Mouse (Mus musculus) heart, postnatal 0 days (tissue): ENCODE results near the gene Ephb1. TPM values are rescaled to one million over a fixed set of nuclear protein-coding genes. Genes with fewer than 3 reads are reported as not detected.

ENCODE experiments used
- ATAC-seq: fragments of 200-750 bp; cut with Nextera tagmentation; 2 replicates; pipeline ENCODE4 v1.8.0; 2017; ENCODE audit warnings: low read depth, moderate number of reproducible peaks, moderate library complexity; ENCODE audit not compliant: insufficient read depth
- DNase-seq: peaks from one replicate; pipeline ENCODE4 v3.0.0-alpha.2; 2016; ENCODE audit warnings: low spot score
- H3K27ac ChIP-seq: fragments of 300-500 bp; sonication (generic); 2 replicates; pipeline ENCODE4 v1.5.1; 2014; ENCODE audit warnings: low read depth, mild to moderate bottlenecking
- H3K27me3 ChIP-seq: fragments of 300-500 bp; sonication (generic); 2 replicates; pipeline ENCODE4 v1.6.1; 2014; ENCODE audit warnings: low read length, mixed read lengths; ENCODE audit not compliant: control insufficient read depth, insufficient read depth
- H3K36me3 ChIP-seq: fragments of 300-500 bp; sonication (generic); replicated peaks from 2 replicates; pipeline ENCODE4 v1.6.1; 2014; ENCODE audit warnings: low read length, mixed read lengths; ENCODE audit not compliant: control insufficient read depth, insufficient read depth
- H3K4me1 ChIP-seq: fragments of 300-500 bp; sonication (generic); 2 replicates; pipeline ENCODE4 v1.6.1; 2014; ENCODE audit warnings: antibody characterized with exemption; ENCODE audit not compliant: control insufficient read depth, insufficient read depth
- H3K4me2 ChIP-seq: fragments of 300-500 bp; sonication (generic); 2 replicates; pipeline ENCODE4 v1.6.1; 2014; ENCODE audit warnings: low read depth, mild to moderate bottlenecking, low read length, moderate library complexity
- H3K4me3 ChIP-seq: fragments of 300-500 bp; sonication (generic); 2 replicates; pipeline ENCODE4 v1.5.1; 2014; ENCODE audit warnings: low read depth, low read length
- H3K9ac ChIP-seq: fragments of 300-500 bp; sonication (generic); replicated peaks from 2 replicates; pipeline ENCODE4 v1.6.1; 2014; ENCODE audit warnings: low read depth, low read length, mixed read lengths
- H3K9me3 ChIP-seq: fragments of 300-500 bp; sonication (generic); replicated peaks from 2 replicates; pipeline ENCODE4 v1.6.1; 2016; ENCODE audit warnings: low read length; ENCODE audit not compliant: control insufficient read depth
- CTCF ChIP-seq: IDR thresholded peaks from 2 replicates; pipeline ENCODE4 v1.5.1; 2016; ENCODE audit warnings: antibody characterized with exemption, control low read depth, low read depth
- EP300 ChIP-seq: IDR thresholded peaks from 2 replicates; pipeline ENCODE4 v1.6.1; 2016; ENCODE audit warnings: antibody characterized with exemption, low read depth
- WGBS: fragments of 180-500 bp; shearing (Covaris S2); extraction: QIAGEN DNeasy Blood & Tissue Kit; methylation state at CpG from one replicate; pipeline ENCODE4 v1.1.7; 2014; 5-methylcytosine and 5-hydroxymethylcytosine counted together
- polyA plus RNA-seq: library from polyadenylated mRNA; unstranded; fragments of >200 nt; fragmentation: Nextera tagmentation; extraction: Ambion mirVana; gene quantifications from 2 replicates; pipeline ENCODE4 v1.2.1, GENCODE M21; 2015
- total RNA-seq: library from RNA; depleted of rRNA; stranded (reverse); fragments of >200 nt; gene quantifications from 2 replicates; pipeline ENCODE4 v1.2.3, GENCODE M21; 2014; ENCODE audit warnings: low replicate concordance

The Ephb1 gene
- total and polyA plus RNA-seq, 2 experiments from 2014 or later = 0.96 to 2.1 TPM

DNA sequence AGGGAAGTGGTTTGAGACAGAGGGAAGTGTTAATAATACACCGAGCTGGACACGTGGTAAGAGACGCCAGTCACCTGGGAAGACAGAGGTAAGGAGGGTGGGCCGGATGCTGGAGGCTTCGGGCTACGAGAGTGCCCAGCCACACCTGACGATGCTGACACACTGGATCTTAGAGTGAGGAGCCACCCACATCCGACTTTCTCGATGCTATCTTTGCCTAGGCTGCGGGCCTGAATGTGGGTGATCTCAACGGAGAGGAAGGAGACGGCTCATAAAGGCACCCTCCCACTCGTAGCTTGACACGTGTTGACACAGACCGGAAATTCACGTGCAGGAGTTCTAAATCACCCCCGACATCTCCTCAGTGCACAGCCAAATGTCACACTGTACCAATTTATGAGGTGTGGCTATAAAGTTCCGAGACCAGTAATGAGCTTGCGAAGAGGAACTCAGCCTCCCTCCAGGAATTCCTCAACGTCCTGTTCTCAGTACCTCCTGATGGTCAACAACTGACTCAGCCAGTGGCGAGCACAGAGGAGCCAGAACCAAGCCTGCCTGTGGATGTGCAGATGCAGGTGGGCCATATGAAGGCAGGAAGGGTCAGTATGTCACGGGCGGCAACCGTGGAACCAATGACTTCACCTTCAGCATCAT lies 268.3 kb downstream of the Ephb1 start:
- no peaks in the 10 kb centered on the region for H3K9me3 ChIP-seq
- 69% methylated on average over 24 of the region's 24 CpGs for WGBS
- no peak for ATAC-seq
- no peaks in the 10 kb centered on the region for H3K4me1 ChIP-seq
- no peak for TF ChIP-seq EP300
- TF ChIP-seq CTCF = no peak
- no peak overlapping the region for H3K4me2 ChIP-seq
- DNase-seq = no peak
- no peak overlapping the region for H3K27ac ChIP-seq
- H3K36me3 ChIP-seq = no peaks in the 10 kb centered on the region
- H3K9ac ChIP-seq = no peak overlapping the region
- H3K4me3 ChIP-seq = no peak overlapping the region
- H3K27me3 ChIP-seq = no peaks in the 10 kb centered on the region

DNA sequence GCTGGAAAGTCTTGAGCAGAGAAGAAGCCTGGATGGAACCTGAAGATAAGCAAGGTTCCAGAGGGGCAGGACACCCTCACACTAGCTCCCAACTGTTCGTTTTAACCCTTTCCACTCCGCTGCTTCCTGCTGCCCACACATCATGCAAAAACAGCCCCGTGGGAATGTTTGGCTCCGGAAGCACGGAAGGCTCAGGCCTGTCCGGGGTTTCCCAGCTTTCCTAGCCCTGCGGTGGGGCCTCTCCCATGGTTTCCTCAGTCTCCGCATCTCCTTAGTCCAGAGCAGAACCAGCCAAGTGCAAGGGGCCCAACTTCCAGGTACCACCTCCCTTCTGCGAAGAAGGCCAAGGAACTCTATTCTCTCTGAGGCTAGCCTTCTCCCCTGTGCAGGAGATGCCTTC lies 269.0 kb downstream of the Ephb1 start:
- DNase-seq (no peak), ATAC-seq (no peak)
- no peak overlapping the region for H3K4me2 ChIP-seq
- no peaks in the 10 kb centered on the region for H3K9me3 ChIP-seq
- no peak overlapping the region for H3K4me3 ChIP-seq
- no peak overlapping the region for H3K27ac ChIP-seq
- 82% methylated on average over 9 of the region's 9 CpGs for whole genome bisulfite sequencing
- no peak for TF ChIP-seq CTCF
- no peak for TF ChIP-seq EP300
- no peaks in the 10 kb centered on the region for H3K4me1 ChIP-seq
- H3K36me3 ChIP-seq = no peaks in the 10 kb centered on the region
- H3K27me3 ChIP-seq = no peaks in the 10 kb centered on the region
- no peak overlapping the region for H3K9ac ChIP-seq

DNA sequence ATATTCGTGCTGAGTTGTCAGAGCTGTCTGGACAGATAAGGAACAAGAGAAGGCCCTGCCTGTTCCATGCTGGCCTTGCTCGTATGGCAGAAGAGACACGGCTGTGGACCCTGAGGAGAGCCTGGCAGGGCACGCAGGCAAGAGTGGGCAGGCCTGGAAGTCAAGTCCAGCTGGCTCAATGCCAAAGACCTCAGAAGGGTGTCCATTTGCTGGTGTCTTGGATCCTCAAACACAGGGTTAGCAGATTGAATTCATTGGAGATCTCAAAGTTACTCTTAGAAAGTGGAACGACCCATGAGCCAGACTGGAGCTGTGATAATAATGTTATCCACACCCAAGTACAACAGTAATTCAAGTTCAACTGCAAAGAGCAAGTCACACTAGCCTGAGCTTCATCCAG lies 273.6 kb downstream of the Ephb1 start:
- Histone ChIP-seq H3K9me3 (no peaks in the 10 kb centered on the region), H3K4me1 (no peaks in the 10 kb centered on the region), H3K4me2 (no peak overlapping the region), H3K36me3 (no peaks in the 10 kb centered on the region), H3K27me3 (0 out of 2 replicates have a peak, but pooled peaks cover 5% of the 10 kb centered on the region), H3K9ac (no peak overlapping the region), H3K4me3 (no peak overlapping the region), H3K27ac (no peak overlapping the region)
- DNase-seq (no peak), ATAC-seq (no peak)
- TF ChIP-seq EP300 = no peak
- no peak for TF ChIP-seq CTCF
- 43% methylated on average over 5 of the region's 5 CpGs for WGBS

DNA sequence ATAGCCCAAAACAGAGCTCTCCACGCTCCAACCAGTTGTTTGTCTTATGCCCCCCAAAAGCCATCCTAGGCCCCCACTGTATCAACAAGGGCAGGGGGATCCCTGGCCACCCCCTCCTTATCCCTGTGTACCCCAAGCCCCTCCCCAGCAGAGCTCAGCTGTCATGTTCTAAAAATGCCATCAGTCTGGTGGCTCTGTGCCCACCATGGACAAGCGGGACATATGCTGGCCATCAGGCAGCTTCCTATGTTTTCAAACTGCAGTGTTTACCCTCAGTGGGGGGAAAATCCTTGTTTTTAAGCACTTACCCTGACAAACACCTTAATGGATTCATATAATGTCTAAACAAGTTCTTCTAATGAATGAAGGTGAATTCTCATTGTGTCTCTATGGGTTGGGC lies 275.3 kb downstream of the Ephb1 start:
- TF ChIP-seq CTCF = no peak
- no peak for ATAC-seq
- DNase-seq = no peak
- no peak overlapping the region for H3K4me3 ChIP-seq
- H3K27me3 ChIP-seq = 0 out of 2 replicates have a peak, but pooled peaks cover 5% of the 10 kb centered on the region
- WGBS = 82% methylated on average over 2 of the region's 2 CpGs
- no peaks in the 10 kb centered on the region for H3K4me1 ChIP-seq
- no peak overlapping the region for H3K27ac ChIP-seq
- H3K36me3 ChIP-seq = no peaks in the 10 kb centered on the region
- no peaks in the 10 kb centered on the region for H3K9me3 ChIP-seq
- H3K4me2 ChIP-seq = no peak overlapping the region
- no peak overlapping the region for H3K9ac ChIP-seq

DNA sequence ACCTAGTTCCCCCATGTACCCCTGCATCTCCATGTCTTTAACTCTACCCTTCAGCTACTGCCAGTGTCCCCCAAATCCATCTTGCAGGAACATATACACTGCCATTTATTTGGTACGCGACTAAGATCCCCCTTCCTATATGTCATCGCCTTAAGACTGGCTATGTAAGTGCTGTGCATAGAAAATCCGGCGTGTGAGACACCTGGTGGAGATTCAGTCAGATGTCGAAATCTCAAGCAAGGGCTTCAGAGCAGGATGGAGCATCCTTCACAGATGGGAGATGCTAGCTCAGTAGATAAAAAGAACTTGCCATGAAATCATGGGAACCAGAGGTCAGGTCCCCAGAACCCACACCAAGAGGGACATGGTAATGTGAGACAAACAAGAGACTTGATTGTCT lies 276.3 kb downstream of the Ephb1 start:
- no peak for TF ChIP-seq EP300
- no peak for TF ChIP-seq CTCF
- H3K27me3 ChIP-seq = 0 out of 2 replicates have a peak, but pooled peaks cover 5% of the 10 kb centered on the region
- no peaks in the 10 kb centered on the region for H3K36me3 ChIP-seq
- H3K4me1 ChIP-seq = no peaks in the 10 kb centered on the region
- H3K4me2 ChIP-seq = no peak overlapping the region
- no peak overlapping the region for H3K9ac ChIP-seq
- no peak overlapping the region for H3K4me3 ChIP-seq
- ATAC-seq = no peak
- no peak overlapping the region for H3K27ac ChIP-seq
- no peak for DNase-seq
- WGBS = 81% methylated on average over 6 of the region's 6 CpGs
- H3K9me3 ChIP-seq = no peaks in the 10 kb centered on the region

DNA sequence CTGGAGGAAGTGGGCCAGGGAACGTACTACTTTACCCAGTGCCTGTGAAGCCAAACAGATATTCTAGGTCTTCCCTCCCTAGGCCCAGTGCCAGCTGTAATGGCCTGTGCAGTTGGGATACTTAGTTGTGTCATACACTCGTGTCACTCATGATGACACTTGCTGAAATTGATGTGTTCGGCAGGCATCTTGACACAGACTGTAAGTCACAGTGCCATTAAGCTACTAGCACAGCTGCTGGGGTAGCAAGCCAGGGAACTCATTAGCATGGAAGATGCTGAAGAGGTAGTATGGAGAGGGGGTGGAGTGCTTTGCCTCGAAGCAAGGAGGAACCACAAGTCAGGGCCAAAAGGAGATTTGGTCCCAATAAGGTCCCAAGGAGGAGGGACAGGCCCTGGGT lies 279.0 kb downstream of the Ephb1 start:
- H3K9ac ChIP-seq = no peak overlapping the region
- H3K36me3 ChIP-seq = no peaks in the 10 kb centered on the region
- no peak for DNase-seq
- no peaks in the 10 kb centered on the region for H3K4me1 ChIP-seq
- WGBS = 54% methylated on average over 4 of the region's 4 CpGs
- ATAC-seq = no peak
- H3K27me3 ChIP-seq = peaks cover 10% of the 10 kb centered on the region; the same call in 1 of the 2 replicates
- no peak overlapping the region for H3K4me3 ChIP-seq
- no peaks in the 10 kb centered on the region for H3K9me3 ChIP-seq
- H3K27ac ChIP-seq = no peak overlapping the region
- TF ChIP-seq CTCF = no peak
- no peak for TF ChIP-seq EP300
- no peak overlapping the region for H3K4me2 ChIP-seq
